Comparison of ENCODE assay signal across 9 mouse cellular contexts in genomic region chr3:52047537-52047936, GRCm38 (mm10). TPM values are rescaled to one million over a fixed set of nuclear protein-coding genes. Genes with fewer than 3 reads are reported as not detected.
DNase-seq lines count a peak whose midpoint lies in the region; ATAC-seq and TF ChIP-seq lines count a peak whose summit lies in the region.
"Had no signal": no experiment of that assay in that cellular context is flagged by ENCODE, and none has a peak within 500 bp of the region (broad histone marks: within the 10 kb centered on the region; RNA-seq: fewer than 3 reads in every experiment).

No protein-coding gene starts in this region.

- H3K9ac ChIP-seq in kidney, postnatal 0 days (ENCODE audit: low read depth, low read length) = no peak overlapping the region
- H3K9ac ChIP-seq in intestine, embryonic 16.5 days (ENCODE audit: low read depth, low read length) = peak overlapping the region; percentile 51; the same call in 1 of the 2 replicates
- H3K9ac ChIP-seq in neural tube, embryonic 13.5 days = peak overlapping the region; percentile 66; the same call in 1 of the 2 replicates

- no peak for DNase-seq in kidney, postnatal 0 days (ENCODE audit: low spot score)
- no peak for DNase-seq in kidney, postnatal 10 days
- no peak for DNase-seq in layer of hippocampus, adult 8-10 months (ENCODE audit: low spot score in 2 of 2)
- DNase-seq in spleen, adult 18-20 months = no peak
- DNase-seq in cerebellum, postnatal 36 days = no peak

- 79% methylated on average over 8 of the region's 8 CpGs for WGBS in kidney, postnatal 0 days
- 71% methylated on average over 8 of the region's 8 CpGs for WGBS in intestine, embryonic 16.5 days
- 72% methylated on average over 8 of the region's 8 CpGs for WGBS in neural tube, embryonic 13.5 days

- TF ChIP-seq CTCF in kidney, postnatal 0 days (IDR thresholded peaks at IDR 0.05; ENCODE audit: low read depth) = no peak
- TF ChIP-seq CTCF in embryonic fibroblast, embryonic 13.5 days (IDR thresholded peaks at IDR 0.05; ENCODE audit: borderline replicate concordance, insufficient read depth, low read length) = no peak

- H3K4me1 ChIP-seq in kidney, postnatal 0 days (replicated peaks; ENCODE audit: insufficient read depth, low read length) = peaks cover 33% of the 10 kb centered on the region
- peaks cover 7% of the 10 kb centered on the region for H3K4me1 ChIP-seq in embryonic fibroblast, embryonic 13.5 days (ENCODE audit: control insufficient read depth, insufficient read depth, low read length)
- H3K4me1 ChIP-seq in intestine, embryonic 16.5 days (ENCODE audit: control insufficient read depth, insufficient read depth, low read length) = peaks cover 27% of the 10 kb centered on the region
- H3K4me1 ChIP-seq in neural tube, embryonic 13.5 days (replicated peaks) = peaks cover 56% of the 10 kb centered on the region

- no peaks in the 10 kb centered on the region for H3K27me3 ChIP-seq in kidney, postnatal 0 days (ENCODE audit: insufficient read depth, low read length)
- no peaks in the 10 kb centered on the region for H3K27me3 ChIP-seq in intestine, embryonic 16.5 days (replicated peaks; ENCODE audit: control insufficient read depth, insufficient read depth, low read length)
- no peaks in the 10 kb centered on the region for H3K27me3 ChIP-seq in neural tube, embryonic 13.5 days
- H3K27me3 ChIP-seq: Patski had no signal

- H3K4me3 ChIP-seq in kidney, postnatal 0 days (replicated peaks; ENCODE audit: low read depth, low read length) = no peak overlapping the region
- no peak overlapping the region for H3K4me3 ChIP-seq in embryonic fibroblast, embryonic 13.5 days (ENCODE audit: insufficient read depth, low read length)
- peak overlapping the region; percentile 31; the same call in 1 of the 2 replicates for H3K4me3 ChIP-seq in intestine, embryonic 16.5 days (ENCODE audit: low read length)
- H3K4me3 ChIP-seq in neural tube, embryonic 13.5 days = no peak overlapping the region

- peak overlapping the region; percentile 57 for H3K4me2 ChIP-seq in kidney, postnatal 0 days (ENCODE audit: low read length)
- peak overlapping the region; percentile 51 for H3K4me2 ChIP-seq in intestine, embryonic 16.5 days (ENCODE audit: low read depth, low read length)
- H3K4me2 ChIP-seq in neural tube, embryonic 13.5 days = peak overlapping the region; percentile 62

- H3K9me3 ChIP-seq in kidney, postnatal 0 days (replicated peaks; ENCODE audit: low read length) = no peaks in the 10 kb centered on the region
- H3K9me3 ChIP-seq in intestine, embryonic 16.5 days (ENCODE audit: control insufficient read depth, low read length) = no peaks in the 10 kb centered on the region
- H3K9me3 ChIP-seq in neural tube, embryonic 13.5 days = no peaks in the 10 kb centered on the region

- H3K27ac ChIP-seq in kidney, postnatal 0 days = peak overlapping the region; percentile 94
- H3K27ac ChIP-seq in embryonic fibroblast, embryonic 13.5 days (ENCODE audit: insufficient read depth, low read length) = 0 out of 2 replicates have a peak overlapping the region, but pooled peaks have one; percentile 23
- peak overlapping the region; percentile 92 for H3K27ac ChIP-seq in intestine, embryonic 16.5 days (ENCODE audit: low read length)
- H3K27ac ChIP-seq in neural tube, embryonic 13.5 days (replicated peaks) = peak overlapping the region; percentile 93

- no peaks in the 10 kb centered on the region for H3K36me3 ChIP-seq in kidney, postnatal 0 days (ENCODE audit: insufficient read depth, low read length)
- no peaks in the 10 kb centered on the region for H3K36me3 ChIP-seq in intestine, embryonic 16.5 days (ENCODE audit: control insufficient read depth, insufficient read depth, low read length)
- no peaks in the 10 kb centered on the region; the same call in 1 of the 2 replicates for H3K36me3 ChIP-seq in neural tube, embryonic 13.5 days

- no peak for TF ChIP-seq POLR2A in embryonic fibroblast, embryonic 13.5 days (IDR thresholded peaks at IDR 0.05; ENCODE audit: low read depth, low read length)

- ATAC-seq in kidney, postnatal 0 days (replicated peaks; ENCODE audit: low FRiP score, low read depth) = no peak
- no peak for ATAC-seq in intestine, embryonic 16.5 days
- ATAC-seq in neural tube, embryonic 13.5 days (ENCODE audit: low read depth) = no peak

RNA-seq across cellular contexts. Expression of gene Maml3, which starts 57.3 kb away (rescaled TPM):
- 5.4 and 5.7 TPM in 2 replicates for polyA plus RNA-seq in kidney, postnatal 0 days (2015; fragmentation: Nextera tagmentation; extraction: Ambion mirVana)
- 1.8 and 2.2 TPM in 2 replicates for polyA plus RNA-seq in embryonic fibroblast, embryonic 13.5 days (2011; ENCODE audit: insufficient read length, low read depth, missing spikeins)
- polyA plus RNA-seq in intestine, embryonic 16.5 days (2015; fragmentation: Nextera tagmentation; extraction: Ambion mirVana) = 3.6 and 4.0 TPM in 2 replicates
- polyA plus RNA-seq in neural tube, embryonic 13.5 days (2015; fragmentation: Nextera tagmentation; extraction: Ambion mirVana) = 8.5 and 8.6 TPM in 2 replicates
- 1 to 10 TPM; 7.0 to 9.3 (median 8.0) TPM for total RNA-seq in layer of hippocampus, adult 8-10 months (2022)

Comparison
In these comparisons a context has a peak if more than half of its experiments do, and no peak if none do; other contexts are left out.
1. H3K27ac ChIP-seq: peak in every context shown above with its lines; median percentile 94 in kidney, postnatal 0 days; 93 in neural tube, embryonic 13.5 days; 92 in intestine, embryonic 16.5 days; 23 in embryonic fibroblast, embryonic 13.5 days.